15 mouse cellular contexts compared by ENCODE assay signal in genomic region chr3:4594541-4594940, GRCm38 (mm10).
"Had no signal": no experiment of that assay in that cellular context is flagged by ENCODE, and none has a peak within 500 bp of the region (broad histone marks: within the 10 kb centered on the region; RNA-seq: fewer than 3 reads in every experiment).

No protein-coding gene starts in this region.

- H3K4me2 ChIP-seq: neural tube, embryonic 12.5 days; neural tube, embryonic 13.5 days; neural tube, embryonic 15.5 days; stomach, embryonic 15.5 days had no signal

- H3K4me3 ChIP-seq: neural tube, embryonic 12.5 days; neural tube, embryonic 13.5 days; neural tube, embryonic 15.5 days; stomach, embryonic 15.5 days had no signal

- H3K9me3 ChIP-seq: neural tube, embryonic 12.5 days; neural tube, embryonic 13.5 days; neural tube, embryonic 15.5 days; stomach, embryonic 15.5 days had no signal

- H3K36me3 ChIP-seq: neural tube, embryonic 12.5 days; neural tube, embryonic 13.5 days; neural tube, embryonic 15.5 days; stomach, embryonic 15.5 days had no signal

- DNase-seq: right cerebral cortex, adult 18-20 months; right cerebral cortex, postnatal 14 days; right cerebral cortex, postnatal 25 days; right cerebral cortex, postnatal 4 days; spleen, adult 18-20 months; thymus, adult 18-20 months; thymus, adult 2 months; thymus, postnatal 14 days; thymus, postnatal 25 days; thymus, postnatal 4 days had no signal

- H3K27ac ChIP-seq: neural tube, embryonic 12.5 days; neural tube, embryonic 13.5 days; neural tube, embryonic 15.5 days; stomach, embryonic 15.5 days; stomach, postnatal 0 days had no signal

- H3K9ac ChIP-seq: neural tube, embryonic 12.5 days; neural tube, embryonic 13.5 days; neural tube, embryonic 15.5 days; stomach, embryonic 15.5 days had no signal

- H3K27me3 ChIP-seq: neural tube, embryonic 12.5 days; neural tube, embryonic 13.5 days; neural tube, embryonic 15.5 days; stomach, embryonic 15.5 days had no signal

- H3K4me1 ChIP-seq: neural tube, embryonic 12.5 days; neural tube, embryonic 13.5 days; neural tube, embryonic 15.5 days; stomach, embryonic 15.5 days had no signal
